Mouse (Mus musculus) brain, adult 10 weeks (tissue): Measurements from ENCODE around the gene Olfr1221. TPM values are rescaled to one million over a fixed set of nuclear protein-coding genes. Genes with fewer than 3 reads are reported as not detected.

ENCODE experiments used
- polyA plus RNA-seq: library from polyadenylated mRNA; stranded (reverse); fragments of 350-450 nt; fragmentation: Illumina TruSeq; extraction: RNeasy Lipid Tissue Mini Kit (QIAGEN cat#74804); gene quantifications from one replicate; pipeline ENCODE4 v1.2.3, GENCODE M21; 2015; ENCODE audit warnings: low read depth, low replicate concordance

Gene Olfr1221
- not detected for polyA plus RNA-seq

DNA sequence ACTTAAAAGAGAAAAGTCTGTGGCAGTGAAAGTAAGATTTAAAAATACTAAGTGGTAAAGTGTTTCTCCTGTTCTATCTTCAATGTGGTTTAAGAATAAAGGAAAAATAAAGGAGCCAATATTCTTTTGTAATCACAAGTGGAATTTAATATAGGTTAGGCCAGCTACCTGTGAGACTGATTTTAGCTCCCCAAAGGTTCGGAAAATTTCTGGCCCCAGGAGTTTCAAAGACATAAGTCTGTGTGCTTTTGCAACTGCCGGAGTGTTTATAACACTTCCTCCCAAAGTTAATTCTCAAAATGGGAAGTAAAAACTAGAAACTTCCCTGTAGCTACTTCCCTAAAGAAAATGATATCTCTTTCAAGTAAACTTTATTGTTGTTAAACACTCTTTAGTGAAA lies at the start of gene Olfr1221:
TSS of gene Olfr1221 (minus strand) at position 101 of the 400 bp plus-strand sequence.

GRCm38 (mm10) chr2:89163991-89164390 lies 46.9 kb upstream of the Olfr1221 start, which contains the start of gene Olfr1224-ps1:
Gene Olfr1224-ps1 (minus strand): TSS chr2:89164091.

GRCm38 (mm10) chr2:89151460-89151859 lies 34.4 kb upstream of the Olfr1221 start, which contains the start of gene Olfr1223:
Gene Olfr1223 (minus strand): TSS chr2:89151560.

GRCm38 (mm10) chr2:89132954-89133353 lies 15.9 kb upstream of the Olfr1221 start, which contains the start of gene Olfr1222:
Gene Olfr1222 (minus strand): TSS chr2:89133054.

DNA sequence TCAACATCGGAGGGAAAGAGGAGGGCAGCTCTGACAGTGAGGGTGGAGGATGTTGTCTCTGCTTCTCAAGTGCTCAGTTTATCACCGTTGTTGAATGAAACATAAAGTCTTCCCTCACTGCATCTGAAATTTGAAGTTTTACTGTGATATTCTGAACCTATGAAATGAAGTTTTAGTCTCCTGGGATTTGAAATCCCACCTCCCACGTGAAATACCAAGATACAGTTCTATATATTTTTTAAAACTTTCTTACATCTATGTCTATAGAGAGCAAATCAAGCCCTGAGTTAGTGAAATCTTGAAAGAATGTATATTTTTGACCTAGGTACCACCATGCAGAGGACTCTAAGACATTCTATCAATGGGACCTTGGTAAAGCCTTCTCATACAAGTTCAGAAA lies 10.3 kb downstream of the Olfr1221 start, which contains the start of gene Olfr1220:
TSS of gene Olfr1220 (minus strand) at position 101 of the 400 bp plus-strand sequence.

GRCm38 (mm10) chr2:89083413-89083812 lies 33.7 kb downstream of the Olfr1221 start, which contains the start of gene Olfr1219:
Gene Olfr1219 (minus strand): TSS chr2:89083513.

GRCm38 (mm10) chr2:89061087-89061486 lies 56.0 kb downstream of the Olfr1221 start, which contains the start of gene Olfr1218:
Gene Olfr1218 (minus strand): TSS chr2:89061187.

Other genes with a start within 250 kb of the Olfr1221 start
- not detected for gene Olfr1208, start 215.0 kb downstream of the Olfr1221 start, polyA plus RNA-seq
- not detected for gene Olfr1209, start 202.1 kb downstream of the Olfr1221 start, polyA plus RNA-seq
- gene Olfr1211, start 179.2 kb downstream of the Olfr1221 start, polyA plus RNA-seq: not detected
- not detected for gene Olfr1212, start 163.3 kb downstream of the Olfr1221 start, polyA plus RNA-seq
- gene Gm13762, start 137.0 kb downstream of the Olfr1221 start, polyA plus RNA-seq: not detected
- gene Olfr1214, start 124.6 kb downstream of the Olfr1221 start, polyA plus RNA-seq: not detected
- gene Olfr1215, start 110.3 kb downstream of the Olfr1221 start, polyA plus RNA-seq: not detected
- gene Olfr1216, start 98.9 kb downstream of the Olfr1221 start, polyA plus RNA-seq: not detected
- not detected for gene Olfr1217, start 85.2 kb downstream of the Olfr1221 start, polyA plus RNA-seq
- gene Olfr1218, start 56.1 kb downstream of the Olfr1221 start, polyA plus RNA-seq: not detected
- not detected for gene Olfr1219, start 33.8 kb downstream of the Olfr1221 start, polyA plus RNA-seq
- not detected for gene Olfr1220, start 10.4 kb downstream of the Olfr1221 start, polyA plus RNA-seq
- not detected for gene Olfr1222, start 15.8 kb upstream of the Olfr1221 start, polyA plus RNA-seq
- not detected for gene Olfr1223, start 34.3 kb upstream of the Olfr1221 start, polyA plus RNA-seq
- gene Olfr1224-ps1, start 46.8 kb upstream of the Olfr1221 start, polyA plus RNA-seq: not detected
- not detected for gene Olfr1225, start 57.4 kb upstream of the Olfr1221 start, polyA plus RNA-seq
- not detected for gene Olfr1226, start 82.8 kb upstream of the Olfr1221 start, polyA plus RNA-seq
- not detected for gene Olfr1228, start 136.8 kb upstream of the Olfr1221 start, polyA plus RNA-seq
- gene Olfr1229, start 170.7 kb upstream of the Olfr1221 start, polyA plus RNA-seq: not detected
- gene Olfr1230, start 180.0 kb upstream of the Olfr1221 start, polyA plus RNA-seq: not detected
- not detected for gene Olfr1231, start 189.8 kb upstream of the Olfr1221 start, polyA plus RNA-seq
- gene Olfr1232, start 212.4 kb upstream of the Olfr1221 start, polyA plus RNA-seq: not detected
- gene Olfr1233, start 225.1 kb upstream of the Olfr1221 start, polyA plus RNA-seq: not detected
- not detected for gene Olfr1234, start 247.6 kb upstream of the Olfr1221 start, polyA plus RNA-seq